Mouse (Mus musculus) hindbrain, embryonic 10.5 days (tissue): ENCODE results near the gene Cys1. TPM values are rescaled to one million over a fixed set of nuclear protein-coding genes. Genes with fewer than 3 reads are reported as not detected.

ENCODE experiments used
- DNase-seq: peaks from one replicate; pipeline ENCODE4 v3.0.0-alpha.2; 2017; ENCODE audit warnings: low spot score
- H3K27ac ChIP-seq: fragments of 300-500 bp; sonication (generic); 2 replicates; pipeline ENCODE4 v1.5.1; 2016; ENCODE audit warnings: mild to moderate bottlenecking, moderate library complexity
- H3K27me3 ChIP-seq: fragments of 300-500 bp; sonication (generic); 2 replicates; pipeline ENCODE4 v1.6.1; 2016; ENCODE audit warnings: mild to moderate bottlenecking; ENCODE audit not compliant: poor library complexity, insufficient read depth, severe bottlenecking
- H3K36me3 ChIP-seq: fragments of 300-500 bp; sonication (generic); 2 replicates; pipeline ENCODE4 v1.6.1; 2016; ENCODE audit warnings: mild to moderate bottlenecking, moderate library complexity
- H3K4me1 ChIP-seq: fragments of 300-500 bp; sonication (generic); replicated peaks from 2 replicates; pipeline ENCODE4 v1.6.1; 2016; ENCODE audit warnings: mild to moderate bottlenecking
- H3K4me3 ChIP-seq: fragments of 300-500 bp; sonication (generic); 2 replicates; pipeline ENCODE4 v1.5.1; 2016; ENCODE audit warnings: mild to moderate bottlenecking, moderate library complexity
- H3K9me3 ChIP-seq: fragments of 300-500 bp; sonication (generic); 2 replicates; pipeline ENCODE4 v1.6.1; 2016; ENCODE audit warnings: mild to moderate bottlenecking, moderate library complexity
- WGBS: fragments of 180-500 bp; shearing (Covaris S2); methylation state at CpG from one replicate; pipeline ENCODE4 v1.1.7; 2016; 5-methylcytosine and 5-hydroxymethylcytosine counted together
- polyA plus RNA-seq: library from polyadenylated mRNA; unstranded; fragments of >200 nt; fragmentation: Nextera tagmentation; extraction: Ambion mirVana; gene quantifications from 2 replicates; pipeline ENCODE4 v1.2.1, GENCODE M21; 2016

Cys1 gene
- polyA plus RNA-seq, 1 experiment from 2014 or later, result 0.55 TPM

GRCm38 (mm10) chr12:24627215-24627614, 54.4 kb downstream of the Cys1 start:
- peaks cover 21% of the 10 kb centered on the region for H3K4me1 ChIP-seq
- no peaks in the 10 kb centered on the region for H3K9me3 ChIP-seq
- no peaks in the 10 kb centered on the region for H3K27me3 ChIP-seq
- no peaks in the 10 kb centered on the region for H3K36me3 ChIP-seq
- 0 out of 2 replicates have a peak overlapping the region, but pooled peaks have one; percentile 24 for H3K27ac ChIP-seq
- no peak overlapping the region for H3K4me3 ChIP-seq
- WGBS, result 54% methylated on average over 3 of the region's 3 CpGs
- no peak for DNase-seq

DNA sequence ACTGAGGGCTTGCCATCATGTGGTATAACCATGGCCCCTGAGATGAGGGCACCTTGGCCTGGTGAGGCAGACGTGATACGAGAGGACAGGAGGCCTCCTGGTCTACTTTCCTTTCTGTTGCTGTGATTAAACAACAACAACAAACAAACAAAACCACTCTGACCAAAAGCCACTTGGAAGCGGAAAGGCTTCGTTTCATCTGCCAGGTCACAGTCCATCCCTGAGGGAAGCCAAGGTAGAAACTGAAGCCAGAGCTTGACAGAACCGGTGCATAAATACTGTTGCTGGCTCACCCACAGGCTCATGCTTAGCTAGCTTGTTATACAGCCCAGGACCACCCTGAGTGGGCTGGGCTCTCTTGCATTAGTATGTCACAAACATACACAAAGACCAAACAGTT, 55.2 kb downstream of the Cys1 start:
- 93% methylated on average over 5 of the region's 5 CpGs for WGBS
- Histone ChIP-seq H3K27me3 (no peaks in the 10 kb centered on the region), H3K36me3 (no peaks in the 10 kb centered on the region), H3K27ac (no peak overlapping the region), H3K4me3 (no peak overlapping the region), H3K9me3 (no peaks in the 10 kb centered on the region), H3K4me1 (peaks cover 21% of the 10 kb centered on the region)
- DNase-seq, result no peak

DNA sequence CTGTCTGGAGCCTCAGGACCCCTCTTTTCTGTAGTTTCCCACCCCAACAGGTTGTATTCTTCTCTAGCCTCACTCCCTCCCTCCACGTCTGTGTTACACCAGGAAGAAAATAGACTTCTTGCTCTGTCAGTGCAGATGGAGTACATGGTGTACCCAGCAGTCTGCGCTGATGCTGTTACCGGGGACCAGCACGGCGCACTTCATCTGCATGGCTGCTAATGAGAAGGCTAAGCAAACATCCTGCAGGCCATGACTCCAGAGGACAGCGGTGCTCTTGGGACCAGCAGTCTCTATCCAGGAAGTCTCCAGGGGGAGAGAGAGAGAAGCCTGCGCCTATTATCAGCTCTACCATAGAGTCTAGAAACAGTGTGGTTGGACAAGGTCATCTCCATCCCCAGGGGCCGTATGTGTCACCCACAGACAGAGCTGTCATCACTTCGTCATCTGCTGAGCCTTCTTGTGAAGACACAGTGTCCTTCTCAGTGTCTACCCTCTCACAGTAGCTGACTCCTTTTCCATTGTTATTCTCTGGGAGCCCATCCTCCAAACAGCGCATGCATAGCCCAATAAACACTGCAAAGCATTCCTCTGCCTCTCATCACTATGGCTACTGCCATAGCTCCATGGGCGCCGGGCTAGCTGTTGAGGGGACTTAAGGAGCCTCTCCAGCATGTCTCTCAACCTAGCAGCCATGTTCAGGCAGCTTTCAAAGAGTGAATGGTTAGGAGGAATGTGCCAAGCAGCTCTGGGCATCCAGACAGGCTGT, 57.9 kb downstream of the Cys1 start:
- 64% methylated on average over 12 of the region's 12 CpGs for WGBS
- peak overlapping the region; percentile 76 for H3K27ac ChIP-seq
- H3K36me3 ChIP-seq, result no peaks in the 10 kb centered on the region
- peak; percentile 53 for DNase-seq
- H3K27me3 ChIP-seq, result no peaks in the 10 kb centered on the region
- no peak overlapping the region for H3K4me3 ChIP-seq
- H3K4me1 ChIP-seq, result peaks cover 21% of the 10 kb centered on the region
- H3K9me3 ChIP-seq, result no peaks in the 10 kb centered on the region

- WGBS, result 86% methylated on average over 4 of the region's 4 CpGs
- no peak overlapping the region for H3K4me3 ChIP-seq
- peaks cover 17% of the 10 kb centered on the region for H3K4me1 ChIP-seq
- H3K36me3 ChIP-seq, result no peaks in the 10 kb centered on the region
- no peak for DNase-seq
- H3K9me3 ChIP-seq, result no peaks in the 10 kb centered on the region
- no peaks in the 10 kb centered on the region for H3K27me3 ChIP-seq
- H3K27ac ChIP-seq, result no peak overlapping the region
Measured at GRCm38 (mm10) chr12:24619436-24619835, 62.2 kb downstream of the Cys1 start.

Other genes with a start within 250 kb of the Cys1 start
- 26.2 and 31.1 TPM in 2 replicates for gene Taf1b, start 183.5 kb downstream of the Cys1 start, polyA plus RNA-seq
- 0.21 and 0.58 TPM in 2 replicates for gene Grhl1, start 109.5 kb downstream of the Cys1 start, polyA plus RNA-seq
- 13.2 and 14.0 TPM in 2 replicates for gene Klf11, start 30.5 kb downstream of the Cys1 start, polyA plus RNA-seq
- gene Rrm2, start 26.4 kb upstream of the Cys1 start, polyA plus RNA-seq, result 552 and 686 TPM in 2 replicates
- gene Mboat2, start 149.1 kb upstream of the Cys1 start, polyA plus RNA-seq, result 43.6 and 45.6 TPM in 2 replicates